Mouse (Mus musculus): Measurements from ENCODE around the gene Tufm.

Gene Tufm

GRCm38 (mm10) chr7:126487052-126487483 is at the start of gene Tufm:
TSS of gene Tufm (plus strand) at chr7:126487361.
- DNase-seq (ENCODE audit: extremely low spot score, low spot score): peak; percentile 97

DNA sequence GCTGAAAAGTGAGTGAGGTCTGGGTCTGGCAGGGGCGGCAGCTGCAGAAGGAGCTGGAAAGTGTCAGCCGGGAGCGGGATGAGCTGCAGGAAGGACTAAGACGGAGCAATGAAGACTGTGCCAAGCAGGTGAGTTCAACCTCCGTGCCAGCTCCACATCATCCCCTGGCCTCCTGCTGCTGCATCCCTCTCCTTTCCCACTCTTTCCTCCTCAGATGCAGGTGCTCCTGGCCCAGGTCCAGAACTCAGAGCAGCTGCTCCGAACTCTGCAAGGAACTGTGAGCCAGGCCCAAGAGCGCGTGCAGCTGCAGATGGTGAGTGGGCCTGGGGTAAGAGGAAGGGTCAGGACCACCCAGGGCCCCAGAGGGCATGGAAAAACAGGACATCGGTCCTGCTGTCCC is 47.0 kb upstream of the Tufm start:
- DNase-seq (ENCODE audit: extremely low spot score, low spot score): no peak

GRCm38 (mm10) chr7:126443997-126444396 is 43.2 kb upstream of the Tufm start:
- DNase-seq (ENCODE audit: extremely low spot score, low spot score): no peak

- no peak for DNase-seq (ENCODE audit: extremely low spot score, low spot score)
These were observed 42.6 kb upstream of the Tufm start for GRCm38 (mm10) chr7:126444536-126444935.

DNA sequence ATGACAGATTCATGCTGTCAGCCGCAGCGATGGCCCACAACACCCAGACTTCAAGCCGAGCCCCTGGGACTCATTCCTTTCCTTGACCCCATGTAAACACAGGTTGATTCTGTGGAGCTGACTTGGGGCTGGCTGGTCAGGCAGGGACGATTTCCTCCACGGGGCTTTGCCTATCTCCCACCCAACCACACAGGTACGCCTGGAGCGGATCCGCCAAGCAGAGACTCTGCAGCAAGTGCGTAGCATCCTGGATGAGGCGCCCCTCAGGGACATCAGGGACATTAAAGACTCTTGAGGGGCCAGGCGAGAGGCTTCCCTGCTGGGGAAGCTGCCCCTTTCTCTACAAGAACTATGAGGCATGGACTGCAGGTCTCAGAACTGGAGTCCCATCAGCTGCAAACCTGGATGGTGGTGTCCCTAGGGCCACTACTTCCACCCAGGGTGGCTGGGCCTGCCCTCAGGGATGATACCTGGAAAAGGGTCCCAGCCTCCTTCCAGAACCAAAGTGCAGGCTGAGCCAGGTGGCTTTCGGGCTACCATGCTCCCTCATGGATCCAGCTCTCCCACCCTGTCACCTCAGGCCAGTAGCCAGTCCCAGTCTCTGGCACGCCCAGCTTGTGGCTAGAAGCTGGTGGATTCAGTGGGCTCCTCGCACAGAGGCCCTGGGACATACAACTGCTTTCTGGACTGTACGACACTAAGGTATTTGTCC is 41.9 kb upstream of the Tufm start:
- no peak for DNase-seq (ENCODE audit: extremely low spot score, low spot score)

GRCm38 (mm10) chr7:126446217-126446616 is 40.9 kb upstream of the Tufm start:
- DNase-seq (ENCODE audit: extremely low spot score, low spot score): no peak

DNA sequence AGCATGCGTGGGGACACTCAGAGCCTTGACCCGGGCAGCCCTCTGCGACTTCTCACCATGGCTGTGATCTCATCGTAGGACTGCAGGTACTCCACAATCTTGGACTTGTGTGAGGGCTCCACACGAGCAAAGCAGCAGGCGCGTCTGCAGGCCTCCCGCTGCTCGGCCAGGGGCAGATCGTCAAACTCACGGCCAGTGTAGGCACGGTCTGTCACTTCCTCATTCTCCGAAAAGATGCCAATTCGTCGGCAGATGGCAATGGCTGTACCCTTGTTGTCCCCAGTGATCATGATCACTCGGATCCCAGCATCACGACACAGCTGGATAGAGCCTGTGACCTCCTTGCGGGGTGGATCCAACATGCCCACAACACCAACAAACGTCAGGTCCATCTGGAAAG is 38.7 kb upstream of the Tufm start:
- no peak for DNase-seq (ENCODE audit: extremely low spot score, low spot score)

DNA sequence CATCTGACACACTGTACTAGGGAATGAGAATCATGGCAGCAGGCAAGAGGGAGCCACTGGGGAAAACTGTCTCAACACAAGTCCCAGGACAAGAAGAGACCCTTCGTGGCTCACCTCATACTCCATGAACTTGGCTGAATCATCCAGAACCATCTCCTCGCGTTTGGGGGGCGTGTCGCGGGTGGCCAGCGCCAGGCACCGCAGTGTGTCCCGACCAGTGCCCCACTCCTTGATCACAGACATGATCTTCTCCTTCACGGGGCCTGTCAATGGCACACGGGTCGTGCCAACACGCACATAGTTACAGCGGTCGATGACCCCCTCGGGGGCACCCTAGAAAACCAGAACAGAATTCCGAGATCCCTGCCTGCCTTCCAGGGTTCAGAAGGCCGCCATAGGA is 37.2 kb upstream of the Tufm start:
- no peak for DNase-seq (ENCODE audit: extremely low spot score, low spot score)

DNA sequence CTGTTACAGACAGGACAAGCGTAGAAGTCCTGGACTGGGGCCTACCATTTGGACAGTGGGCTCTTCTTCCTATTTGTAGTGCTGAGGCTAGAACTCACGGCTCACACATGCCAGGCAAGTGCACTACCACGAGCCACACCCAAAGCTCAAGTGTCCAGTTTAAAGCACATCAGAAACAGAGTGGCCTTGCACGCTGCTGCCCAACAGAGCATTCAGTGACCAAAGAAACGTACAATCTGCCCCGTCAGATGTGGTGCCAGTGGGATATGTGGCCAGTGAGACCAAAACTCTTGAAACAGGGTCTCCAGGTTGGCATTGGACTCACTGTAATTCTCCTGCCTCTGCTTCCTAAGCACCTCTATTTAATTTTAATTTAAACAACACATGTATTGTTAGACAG is 36.5 kb upstream of the Tufm start:
- no peak for DNase-seq (ENCODE audit: extremely low spot score, low spot score)

- DNase-seq (ENCODE audit: extremely low spot score, low spot score): no peak
These were observed 34.9 kb upstream of the Tufm start for GRCm38 (mm10) chr7:126452244-126452643.

DNA sequence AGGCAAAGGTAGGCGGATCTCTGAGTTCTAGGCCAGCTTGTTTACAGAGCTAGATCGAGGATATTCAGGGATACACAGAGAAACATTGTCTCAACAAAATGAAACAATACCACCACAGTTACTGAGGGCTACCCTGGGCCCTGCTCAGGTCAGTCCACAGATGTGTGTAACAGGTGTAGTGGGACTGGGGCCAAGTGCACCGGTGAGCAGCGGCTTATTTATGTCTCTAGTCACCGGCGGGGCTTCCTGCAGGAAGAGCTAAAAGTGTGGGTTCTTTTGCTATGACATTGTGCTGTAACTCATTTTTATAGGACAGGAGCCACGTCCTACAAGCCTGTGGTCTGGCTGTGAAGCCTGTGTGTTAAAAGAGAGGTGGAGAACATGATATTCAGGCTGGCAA is 33.3 kb upstream of the Tufm start:
- DNase-seq (ENCODE audit: extremely low spot score, low spot score): no peak

DNA sequence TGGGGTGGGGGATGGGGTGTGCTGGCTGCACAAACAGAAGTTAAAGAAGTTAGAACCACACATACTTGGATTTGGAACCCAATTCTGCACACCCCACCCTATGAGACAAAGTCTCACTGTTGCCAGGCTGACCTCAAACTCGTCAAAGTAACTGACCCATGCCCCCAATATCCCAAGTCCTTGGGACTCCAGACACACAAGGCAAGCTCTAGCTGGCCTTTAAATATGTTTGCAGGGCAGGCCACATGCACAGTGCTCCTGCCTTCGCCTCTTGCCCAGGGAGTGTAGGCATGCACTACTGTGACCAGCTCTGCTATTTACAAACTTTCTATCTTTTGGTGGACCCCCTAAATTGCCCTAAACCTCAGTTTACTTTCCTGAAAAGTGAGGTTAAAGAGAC is 31.9 kb upstream of the Tufm start:
- DNase-seq (ENCODE audit: extremely low spot score, low spot score): no peak

DNA sequence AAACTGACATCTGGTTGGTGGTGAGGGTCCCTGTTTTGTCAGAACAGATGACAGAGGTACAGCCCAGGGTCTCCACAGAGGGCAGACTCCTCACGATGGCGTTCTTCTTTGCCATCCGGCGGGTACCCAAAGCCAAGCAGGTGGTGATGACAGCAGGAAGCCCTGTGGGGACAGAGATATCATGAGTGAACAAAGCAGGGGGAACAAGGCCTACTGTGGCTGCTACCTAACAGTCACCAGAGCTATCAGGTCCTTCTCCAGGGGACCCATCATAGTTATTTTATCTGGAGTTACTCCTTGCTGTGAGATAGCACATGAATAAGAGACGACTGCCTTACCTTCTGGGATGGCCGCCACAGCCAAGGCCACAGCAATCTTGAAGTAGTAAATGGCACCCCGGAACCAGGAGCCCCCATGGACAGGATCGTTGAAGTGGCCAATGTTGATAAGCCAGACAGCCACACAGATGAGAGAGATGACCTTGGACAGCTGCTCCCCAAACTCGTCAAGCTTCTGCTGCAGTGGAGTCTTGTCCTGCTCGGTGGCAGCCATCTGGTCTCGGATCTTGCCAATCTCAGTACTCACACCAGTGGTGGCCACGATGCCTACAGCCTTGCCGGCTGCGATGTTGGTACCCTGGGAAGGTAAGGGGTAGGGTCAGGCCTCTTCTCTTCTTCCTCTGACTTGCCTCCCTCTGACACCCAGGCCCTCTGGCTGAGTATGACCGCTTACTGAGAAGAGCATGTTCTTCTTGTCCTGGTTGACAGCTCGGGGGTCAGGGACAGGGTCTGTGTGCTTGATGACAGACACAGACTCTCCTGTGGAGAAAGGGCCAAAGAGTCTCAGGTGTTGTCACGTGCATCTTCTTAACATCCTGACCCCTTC is 30.5 kb upstream of the Tufm start:
- DNase-seq (ENCODE audit: extremely low spot score, low spot score): no peak

- no peak for DNase-seq (ENCODE audit: extremely low spot score, low spot score)
These were observed 28.9 kb upstream of the Tufm start for GRCm38 (mm10) chr7:126458225-126458624.

- DNase-seq (ENCODE audit: extremely low spot score, low spot score): no peak
These were observed 28.1 kb upstream of the Tufm start for GRCm38 (mm10) chr7:126458844-126459618.

- no peak for DNase-seq (ENCODE audit: extremely low spot score, low spot score)
These were observed 26.4 kb upstream of the Tufm start for GRCm38 (mm10) chr7:126460623-126461399.

DNA sequence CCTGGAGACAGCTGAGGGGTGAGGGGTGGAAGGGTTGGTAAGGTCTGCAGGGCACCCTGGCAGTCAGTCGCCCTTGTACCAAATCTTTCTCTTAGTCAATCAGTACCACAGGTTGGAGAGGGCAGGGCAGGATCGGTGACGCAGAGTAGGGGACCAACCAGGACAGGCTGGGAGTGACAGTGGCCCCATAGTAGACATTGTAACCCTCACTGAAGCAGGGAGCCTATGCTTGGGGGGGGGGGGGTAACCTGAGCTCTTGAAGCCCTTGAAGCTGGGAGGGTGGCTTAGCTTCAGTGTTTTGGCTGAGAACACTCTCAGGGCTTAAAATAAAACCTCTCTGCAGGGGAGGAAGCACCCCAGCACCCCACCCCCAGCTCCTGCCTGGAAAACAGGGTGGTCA is 25.5 kb upstream of the Tufm start:
- DNase-seq (ENCODE audit: extremely low spot score, low spot score): no peak

GRCm38 (mm10) chr7:126463004-126463403 is 24.2 kb upstream of the Tufm start, which contains the start of gene Atp2a1:
TSS of gene Atp2a1 (minus strand) at chr7:126463108.
- DNase-seq (ENCODE audit: extremely low spot score, low spot score): no peak

DNA sequence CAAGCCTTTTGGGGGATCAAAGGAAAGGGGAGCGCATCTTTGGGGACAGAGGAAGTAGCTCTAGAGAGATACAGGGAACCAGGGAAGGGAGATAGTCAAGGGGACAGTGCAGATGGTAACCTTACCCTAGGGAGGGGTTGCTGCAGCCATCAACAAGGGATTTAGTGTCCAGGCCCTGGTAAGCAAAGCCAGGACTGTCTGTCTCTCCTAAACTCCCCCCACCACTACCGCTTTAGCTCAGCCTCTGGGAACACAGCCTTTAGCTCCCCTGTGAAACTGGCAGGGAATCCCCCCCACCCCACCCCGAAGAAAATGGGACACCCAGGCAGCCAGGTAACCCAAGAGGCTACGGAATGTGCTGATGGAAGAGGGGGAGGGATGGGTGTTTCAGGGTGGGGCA is 23.6 kb upstream of the Tufm start:
- DNase-seq (ENCODE audit: extremely low spot score, low spot score): no peak

- no peak for DNase-seq (ENCODE audit: extremely low spot score, low spot score)
These were observed 23.0 kb upstream of the Tufm start for GRCm38 (mm10) chr7:126464121-126464520.

GRCm38 (mm10) chr7:126464836-126465235 is 22.3 kb upstream of the Tufm start:
- no peak for DNase-seq (ENCODE audit: extremely low spot score, low spot score)

Data from neural tube, embryonic 10.5 days (tissue).